Mouse (Mus musculus): ENCODE data around the gene Nlrp3. TPM values are rescaled to one million over a fixed set of nuclear protein-coding genes. Genes with fewer than 3 reads are reported as not detected.
A peak's percentile ranks its signal among the peaks of the same experiment; 100 is the strongest.
"Not testable (repeated sequence)": the region's sequence is repeated elsewhere in the genome, so short reads cannot be mapped to it uniquely, and the experiment has no call there.

Gene Nlrp3
- total RNA-seq, 2 experiments from 2014 or later, result 0.10 TPM; not detected in 1

- DNase-seq, result no peak
- intact Hi-C loops (cut with DNase I), result no loop called here
Observed at GRCm38 (mm10) chr11:59530870-59531535, 10.4 kb upstream of the Nlrp3 start.

GRCm38 (mm10) chr11:59531562-59531961, 9.8 kb upstream of the Nlrp3 start:
- intact Hi-C loops (cut with DNase I), result no loop called here
- no peak for DNase-seq

GRCm38 (mm10) chr11:59537218-59538130, 3.9 kb upstream of the Nlrp3 start:
- peak in 1 of 2 experiments; percentile 22 for DNase-seq
- intact Hi-C loops (cut with DNase I), result no loop called here

DNA sequence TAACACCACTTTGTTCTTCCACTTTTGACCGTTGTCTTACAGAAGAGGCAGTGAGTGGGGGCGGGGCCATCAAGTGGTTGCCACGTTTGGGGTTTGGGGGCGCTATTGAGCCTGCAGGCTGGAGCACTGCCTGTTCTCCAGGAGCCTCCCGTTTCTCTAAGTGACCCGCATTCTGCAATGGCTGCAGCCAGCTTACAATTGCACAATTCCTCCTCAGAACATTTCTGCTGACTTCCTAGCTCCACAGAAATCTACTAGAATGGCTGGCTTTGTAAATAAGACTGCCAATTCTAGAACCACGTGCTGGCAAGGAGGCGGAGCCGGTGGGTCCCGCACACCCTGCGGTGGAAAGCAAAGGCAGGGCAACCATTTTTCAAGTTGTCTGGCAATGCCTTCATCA, 3.0 kb upstream of the Nlrp3 start:
- peak; percentile 53 to 63 for DNase-seq
- intact Hi-C loops (cut with DNase I), result no loop called here

- intact Hi-C loops (cut with DNase I), result no loop called here
Observed at GRCm38 (mm10) chr11:59540123-59540522, 1.2 kb upstream of the Nlrp3 start.

DNA sequence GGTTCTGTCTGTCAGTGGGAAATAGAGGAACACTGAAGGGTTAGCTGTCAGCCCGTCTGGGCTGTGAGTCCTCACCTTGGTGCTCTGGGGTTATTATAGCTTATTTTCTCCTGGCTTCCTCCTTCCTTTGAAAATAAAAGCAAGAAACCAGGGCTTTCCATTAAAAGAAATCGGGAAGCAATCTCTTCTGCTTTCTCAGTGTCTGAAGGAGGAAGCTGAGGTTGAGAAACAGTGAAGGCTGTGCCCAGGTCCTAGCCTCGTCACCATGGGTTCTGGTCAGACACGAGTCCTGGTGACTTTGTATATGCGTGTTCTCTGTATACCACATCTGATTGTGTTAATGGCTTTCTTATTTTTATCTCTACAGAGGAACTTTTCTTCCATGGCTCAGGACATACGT, 1.1 kb downstream of the Nlrp3 start:
- intact Hi-C loops (cut with DNase I), result no loop called here
- DNase-seq, result no peak

More at GRCm38 (mm10) chr11:59540123-59540522, 1.2 kb upstream of the Nlrp3 start:
- DNase-seq, result no peak

DNA sequence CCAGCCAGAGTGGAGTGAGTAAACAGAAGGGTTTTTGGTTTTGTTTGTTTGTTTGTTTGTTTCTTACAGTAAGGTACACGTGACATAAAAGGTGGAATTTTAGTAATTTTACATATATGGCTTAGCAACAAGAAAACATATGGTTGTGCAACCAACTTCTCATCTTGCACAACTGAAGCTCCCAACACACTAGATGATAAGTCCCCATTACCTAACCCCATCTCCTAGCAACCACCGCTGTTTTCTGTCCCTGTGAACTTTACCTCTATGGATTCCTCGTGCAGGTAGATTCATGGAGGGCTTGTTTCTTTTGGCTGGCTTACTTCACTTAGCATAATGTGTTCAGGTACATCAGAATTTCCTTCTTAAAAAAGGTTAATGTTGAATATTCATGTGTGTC, 2.0 kb downstream of the Nlrp3 start:
- intact Hi-C loops (cut with DNase I), result no loop called here
- DNase-seq, result no peak

DNA sequence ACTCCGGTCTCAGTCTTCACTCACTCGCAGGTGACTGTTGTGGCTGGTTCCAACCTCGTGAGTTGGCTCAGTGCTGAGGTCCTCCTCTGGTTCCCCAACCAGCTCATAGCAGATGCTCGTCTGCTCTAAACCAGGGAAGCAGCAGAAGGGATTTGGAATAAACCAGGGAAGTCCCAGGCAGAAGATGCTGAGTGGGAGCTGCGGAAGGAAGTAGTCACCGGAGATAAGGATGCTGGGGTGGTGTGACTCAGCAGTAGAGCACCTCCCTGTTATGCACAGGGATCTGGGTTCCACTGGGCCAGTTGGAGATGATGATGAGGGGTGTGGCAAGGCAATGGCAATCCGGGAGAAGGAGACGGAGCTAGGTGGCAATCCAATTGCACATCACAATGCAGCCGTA, 2.6 kb downstream of the Nlrp3 start:
- no peak for DNase-seq
- intact Hi-C loops (cut with DNase I), result no loop called here

DNA sequence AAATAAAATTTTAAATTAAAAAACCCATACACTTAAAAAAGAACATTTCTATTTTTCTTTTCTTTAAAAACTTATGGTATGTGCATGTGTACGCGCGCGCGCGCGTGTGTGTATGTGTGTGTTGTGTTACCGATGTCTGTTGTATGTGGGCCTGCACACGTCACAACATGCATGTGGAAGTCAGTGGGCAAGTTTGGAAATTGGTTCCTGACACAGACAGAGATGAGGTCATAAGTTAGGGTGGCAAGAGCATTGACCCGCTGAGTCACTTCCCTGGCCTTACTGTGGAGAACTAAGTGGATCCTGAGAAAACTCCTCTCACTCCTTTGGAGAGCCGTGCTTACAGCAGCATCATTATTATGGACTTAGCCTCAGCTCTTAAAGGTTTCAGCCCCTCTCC, 12.8 kb downstream of the Nlrp3 start:
- intact Hi-C loops (cut with DNase I), result no loop called here
- DNase-seq, result no peak

- no peak for DNase-seq
- intact Hi-C loops (cut with DNase I), result no loop called here
Observed at GRCm38 (mm10) chr11:59554535-59554934, 13.2 kb downstream of the Nlrp3 start.

- intact Hi-C loops (cut with DNase I), result no loop called here
- DNase-seq, result no peak
Observed at GRCm38 (mm10) chr11:59560906-59561305, 19.5 kb downstream of the Nlrp3 start.

DNA sequence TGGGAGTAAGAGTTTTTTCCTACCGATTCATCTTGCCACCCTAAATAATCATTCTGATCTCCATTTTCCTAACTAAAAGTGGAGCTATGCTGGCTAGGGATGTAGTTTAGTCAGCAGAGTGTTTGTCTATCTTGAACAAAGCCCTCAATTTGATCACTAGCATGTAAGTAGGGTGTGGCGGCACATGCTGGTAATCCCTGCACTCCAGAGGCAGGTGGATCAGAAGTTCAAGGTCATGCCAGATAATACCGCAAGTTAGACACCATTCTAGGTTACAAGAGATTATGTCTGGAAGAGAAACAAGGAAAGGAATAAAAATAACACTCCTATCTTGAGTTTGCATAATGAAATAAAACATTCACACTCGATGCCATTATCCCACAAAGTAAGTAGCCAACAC, 21.0 kb downstream of the Nlrp3 start:
- intact Hi-C loops (cut with DNase I), result no loop called here
- DNase-seq, result no peak

DNA sequence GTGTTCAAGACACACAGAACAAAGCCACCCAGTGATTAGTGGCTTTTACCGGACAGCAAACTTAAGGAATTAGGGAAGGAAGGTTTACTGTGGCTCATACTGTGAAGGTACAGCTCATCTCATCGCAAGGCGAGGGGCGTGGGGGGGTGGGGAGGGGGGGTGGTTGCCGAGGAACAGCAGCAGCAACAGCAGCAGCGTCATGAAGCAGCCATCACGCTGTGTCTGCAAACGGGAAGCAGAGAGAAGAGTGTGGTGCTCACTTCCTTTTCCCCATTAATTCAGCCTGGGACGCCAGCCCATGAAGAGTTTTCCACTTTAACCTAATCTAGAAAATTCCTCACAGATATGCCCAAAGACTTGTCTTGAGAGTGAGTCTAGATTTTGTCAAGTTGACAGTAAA, 21.5 kb downstream of the Nlrp3 start:
- DNase-seq, result no peak
- intact Hi-C loops (cut with DNase I), result no loop called here

- intact Hi-C loops (cut with DNase I), result no loop called here
- DNase-seq, result no peak
Observed at GRCm38 (mm10) chr11:59569306-59569705, 27.9 kb downstream of the Nlrp3 start.

GRCm38 (mm10) chr11:59575726-59576125, 34.4 kb downstream of the Nlrp3 start:
- intact Hi-C loops (cut with DNase I), result no loop called here
- no peak for DNase-seq

DNA sequence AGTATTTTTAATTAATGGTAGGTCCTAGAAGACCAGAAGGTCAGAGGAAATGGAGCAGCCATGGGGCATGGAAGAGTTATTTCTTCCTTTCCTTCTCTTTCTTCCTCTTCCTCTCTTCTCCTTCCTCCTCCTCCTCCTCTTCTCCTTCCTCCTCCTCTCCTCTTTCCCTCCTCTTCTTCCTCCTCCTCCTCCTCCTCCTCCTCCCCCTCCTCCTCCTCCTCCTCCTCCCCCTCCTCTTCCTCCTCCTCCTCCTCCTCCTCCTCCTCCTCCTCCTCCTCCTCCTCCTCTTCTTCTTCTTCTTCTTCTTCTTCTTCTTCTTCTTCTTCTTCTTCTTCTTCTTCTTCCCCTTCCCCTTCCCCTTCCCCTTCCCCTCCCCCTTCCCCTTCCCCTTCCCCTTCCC, 34.8 kb downstream of the Nlrp3 start, which contains the start of gene Olfr222:
Gene Olfr222, minus strand, starts transcription at position 101 of the 400 bp plus-strand sequence.
- intact Hi-C loops (cut with DNase I); DNase-seq: not testable (repeated sequence)

DNA sequence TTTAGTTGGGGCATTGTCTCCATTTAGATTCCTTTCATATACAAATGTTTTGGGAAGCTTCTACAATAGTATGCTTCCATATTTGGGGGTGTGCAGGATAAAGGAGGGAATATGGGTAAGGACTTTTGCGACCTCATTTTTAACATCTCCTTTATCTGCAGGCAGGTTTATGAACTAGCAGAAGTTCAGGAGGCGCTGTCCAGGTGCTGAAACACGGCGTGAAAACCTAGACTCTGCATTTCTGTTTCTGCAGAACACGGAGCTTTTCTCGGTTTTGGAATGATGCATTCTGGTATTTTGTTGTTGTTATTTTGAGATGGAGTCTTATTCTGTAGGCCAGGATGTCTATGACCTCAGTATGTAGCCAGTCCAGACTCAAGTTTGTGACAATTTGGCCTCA, 43.2 kb downstream of the Nlrp3 start:
- intact Hi-C loops (cut with DNase I), result no loop called here
- DNase-seq, result no peak

- intact Hi-C loops (cut with DNase I), result no loop called here
Observed at GRCm38 (mm10) chr11:59589496-59589895, 48.1 kb downstream of the Nlrp3 start.

GRCm38 (mm10) chr11:59593189-59593588, 51.8 kb downstream of the Nlrp3 start, which contains the start of gene Olfr223:
Gene Olfr223, minus strand, starts transcription at chr11:59593289.
- no peak for DNase-seq
- intact Hi-C loops (cut with DNase I), result no loop called here

More at GRCm38 (mm10) chr11:59589496-59589895, 48.1 kb downstream of the Nlrp3 start:
- DNase-seq, result no peak

GRCm38 (mm10) chr11:59596091-59596490, 54.7 kb downstream of the Nlrp3 start:
- intact Hi-C loops (cut with DNase I), result no loop called here
- no peak for DNase-seq

DNA sequence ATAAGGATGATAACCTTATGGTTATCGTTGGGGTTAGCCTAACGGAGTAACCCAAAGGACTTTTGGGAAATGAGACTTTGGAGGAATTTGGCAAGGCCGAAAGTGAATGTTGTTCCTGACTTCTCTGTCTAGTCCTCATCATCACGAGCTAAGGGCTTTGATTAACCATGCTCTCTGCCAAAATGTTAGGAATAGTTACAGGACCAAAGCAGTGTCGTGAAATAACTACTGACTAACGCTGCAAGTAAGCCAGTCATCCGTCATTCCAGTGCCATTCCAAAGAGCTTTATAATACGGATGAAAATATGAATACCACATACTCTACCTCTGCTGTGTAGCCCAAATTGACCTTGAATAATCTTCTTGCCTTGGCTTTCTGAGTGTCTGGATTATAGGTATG, 55.6 kb downstream of the Nlrp3 start:
- no peak for DNase-seq
- intact Hi-C loops (cut with DNase I), result no loop called here

- DNase-seq, result no peak
- intact Hi-C loops (cut with DNase I), result no loop called here
Observed at GRCm38 (mm10) chr11:59599211-59599610, 57.8 kb downstream of the Nlrp3 start.

Measured in gastrocnemius, postnatal 36 days (tissue).